10 mouse cellular contexts compared by ENCODE assay signal in the genomic region with DNA sequence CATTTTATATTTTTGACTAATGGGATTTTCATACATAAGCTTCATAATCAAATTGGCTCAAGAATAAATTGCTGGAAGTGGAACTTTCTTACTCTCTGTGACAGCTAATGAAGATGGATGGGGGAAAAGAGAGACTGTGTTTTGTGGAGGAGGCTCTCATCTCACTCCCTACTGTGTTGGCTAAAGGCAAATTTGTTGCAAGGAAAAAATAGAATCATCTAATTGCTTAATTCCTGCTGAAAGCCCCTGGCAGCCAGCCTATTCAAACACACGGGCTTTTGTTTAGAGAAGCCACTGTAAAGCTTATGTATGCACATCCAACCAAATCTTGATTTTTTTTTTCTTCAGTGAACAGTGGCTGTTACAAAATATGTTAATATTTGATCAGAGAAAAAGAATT.
DNase-seq lines count a peak whose midpoint lies in the region; ATAC-seq lines count a peak whose summit lies in the region.
"Had no signal": no experiment of that assay in that cellular context is flagged by ENCODE, and none has a peak within 500 bp of the region (broad histone marks: within the 10 kb centered on the region; RNA-seq: fewer than 3 reads in every experiment).

No protein-coding gene starts in this region.

- H3K4me2 ChIP-seq in forebrain, embryonic 14.5 days (ENCODE audit: low read length) = 0 out of 2 replicates have a peak overlapping the region, but pooled peaks have one; percentile 7
- no peak overlapping the region for H3K4me2 ChIP-seq in lung, embryonic 16.5 days (ENCODE audit: low read depth, low read length)
- H3K4me2 ChIP-seq: embryonic facial prominence, embryonic 13.5 days had no signal

- no peak overlapping the region for H3K9ac ChIP-seq in forebrain, embryonic 14.5 days (ENCODE audit: low read length)
- H3K9ac ChIP-seq in lung, embryonic 16.5 days (ENCODE audit: low read length) = no peak overlapping the region
- H3K9ac ChIP-seq: embryonic facial prominence, embryonic 13.5 days; liver, postnatal 0 days had no signal

- peak; percentile 54 for ATAC-seq in forebrain, embryonic 14.5 days
- ATAC-seq in lung, embryonic 16.5 days (ENCODE audit: low read depth) = peak; percentile 80
- ATAC-seq: liver, postnatal 0 days had no signal

- no peaks in the 10 kb centered on the region for H3K27me3 ChIP-seq in forebrain, embryonic 14.5 days (replicated peaks; ENCODE audit: control insufficient read depth, insufficient read depth, low read length)
- no peaks in the 10 kb centered on the region for H3K27me3 ChIP-seq in lung, embryonic 16.5 days (ENCODE audit: control insufficient read depth, insufficient read depth, low read depth, low read length)
- H3K27me3 ChIP-seq: embryonic facial prominence, embryonic 13.5 days had no signal

- no peaks in the 10 kb centered on the region for H3K36me3 ChIP-seq in forebrain, embryonic 14.5 days (ENCODE audit: control insufficient read depth, insufficient read depth, low read length)
- H3K36me3 ChIP-seq in lung, embryonic 16.5 days (ENCODE audit: control insufficient read depth, insufficient read depth, low read length) = no peaks in the 10 kb centered on the region
- H3K36me3 ChIP-seq: embryonic facial prominence, embryonic 13.5 days; heart, embryonic 10.5 days had no signal

- 2% methylated on average over 1 of the region's 1 CpGs for WGBS in forebrain, embryonic 14.5 days
- 5% methylated on average over 1 of the region's 1 CpGs for WGBS in lung, embryonic 16.5 days

- H3K4me1 ChIP-seq in forebrain, embryonic 14.5 days (ENCODE audit: control insufficient read depth, insufficient read depth, low read length) = peaks cover 9% of the 10 kb centered on the region; the same call in 1 of the 2 replicates
- H3K4me1 ChIP-seq in lung, embryonic 16.5 days (replicated peaks; ENCODE audit: control insufficient read depth, insufficient read depth, low read length) = no peaks in the 10 kb centered on the region
- H3K4me1 ChIP-seq: embryonic facial prominence, embryonic 13.5 days; heart, embryonic 10.5 days had no signal

- H3K27ac ChIP-seq in forebrain, embryonic 14.5 days (ENCODE audit: low read depth, low read length) = no peak overlapping the region; the same call in 1 of the 2 replicates
- H3K27ac ChIP-seq in lung, embryonic 16.5 days (ENCODE audit: low read length) = no peak overlapping the region
- H3K27ac ChIP-seq: embryonic facial prominence, embryonic 13.5 days; heart, embryonic 10.5 days had no signal

- no peaks in the 10 kb centered on the region for H3K9me3 ChIP-seq in forebrain, embryonic 14.5 days (replicated peaks; ENCODE audit: control insufficient read depth, low read length)
- no peaks in the 10 kb centered on the region for H3K9me3 ChIP-seq in lung, embryonic 16.5 days (ENCODE audit: control insufficient read depth, low read length)
- H3K9me3 ChIP-seq: embryonic facial prominence, embryonic 13.5 days; heart, embryonic 10.5 days had no signal

- peak; percentile 58 for DNase-seq in kidney, postnatal 10 days
- no peak for DNase-seq in kidney, postnatal 36 days
- DNase-seq in brain, adult 2 months (ENCODE audit: low read depth, low spot score) = peak; percentile 60
- DNase-seq in forebrain, embryonic 14.5 days (ENCODE audit: low spot score) = peak; percentile 90
- no peak for DNase-seq in ovary, postnatal 10 days (ENCODE audit: low spot score)
- no peak for DNase-seq in heart, adult 11 months
- DNase-seq: liver, postnatal 0 days had no signal

- no peak overlapping the region for H3K4me3 ChIP-seq in forebrain, embryonic 14.5 days (ENCODE audit: low read depth, low read length)
- H3K4me3 ChIP-seq in lung, embryonic 16.5 days (ENCODE audit: low read length) = no peak overlapping the region
- H3K4me3 ChIP-seq: embryonic facial prominence, embryonic 13.5 days; heart, embryonic 10.5 days had no signal

Comparison
In these comparisons a context has a peak if more than half of its experiments do, and no peak if none do; other contexts are left out.
1. DNase-seq: peak in kidney, postnatal 10 days (single experiment), brain, adult 2 months (single experiment) and forebrain, embryonic 14.5 days (single experiment); none in kidney, postnatal 36 days (0 of 2), ovary, postnatal 10 days (single experiment) and heart, adult 11 months (single experiment).